Mouse (Mus musculus) heart, adult 2 months (tissue): ENCODE results near the gene Cks1b.

Experiments
- CTCF ChIP-seq: fragments of 200-600 bp; IDR thresholded peaks from 2 replicates; pipeline ENCODE4 v1.8.1; 2022; ENCODE audit warnings: antibody characterized with exemption, mild to moderate bottlenecking, moderate library complexity
- EP300 ChIP-seq: fragments of 200-500 bp; IDR thresholded peaks from 2 replicates; pipeline ENCODE4 v1.6.1; 2011; ENCODE audit warnings: low read depth, low read length, control low read depth; ENCODE audit not compliant: insufficient read depth

DNA sequence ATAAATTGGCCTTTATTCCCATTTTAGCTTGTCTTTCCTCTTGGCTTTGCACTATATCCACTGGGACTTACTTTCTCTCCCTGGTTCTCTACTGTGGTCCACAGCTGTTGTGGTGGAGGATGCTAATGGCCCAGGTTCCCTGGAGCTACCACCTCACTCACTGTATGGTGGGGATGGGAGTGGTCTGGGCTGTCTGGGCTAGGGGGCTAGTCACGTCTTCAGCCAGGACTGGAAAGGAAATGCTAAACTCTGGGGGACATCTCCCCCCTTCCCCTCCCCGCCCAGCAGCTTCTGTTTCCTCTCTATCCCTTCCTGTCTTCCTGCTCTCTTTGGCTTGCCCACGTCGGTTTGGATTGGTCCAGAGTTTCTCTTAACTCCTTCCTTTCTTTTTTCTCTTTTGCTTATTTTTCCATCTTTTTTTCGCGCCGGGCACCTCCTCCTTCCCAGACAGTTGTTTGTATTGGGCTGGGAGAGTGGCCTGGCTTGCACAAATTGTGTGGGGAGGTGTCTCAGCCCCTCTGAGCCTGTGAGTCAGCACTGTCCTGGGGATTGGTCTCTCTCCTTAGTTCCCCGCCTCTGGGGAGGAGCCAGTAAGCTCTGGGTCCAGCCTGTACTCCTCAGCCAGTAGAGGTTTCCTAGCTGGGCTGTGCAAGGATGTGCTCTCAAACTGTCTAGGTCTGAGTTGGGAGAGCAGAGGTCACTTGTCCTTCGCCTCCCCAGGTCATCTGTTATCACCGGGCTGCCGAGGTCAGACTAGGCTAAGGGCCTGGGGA lies 3.0 kb upstream of the Cks1b start:
- TF ChIP-seq CTCF (no peak), EP300 (0 out of 2 replicates have a peak, but pooled peaks have one; percentile 28)
